Mouse (Mus musculus) midbrain, embryonic 11.5 days (tissue): ENCODE measurements around the gene Itih5. TPM values are rescaled to one million over a fixed set of nuclear protein-coding genes. Genes with fewer than 3 reads are reported as not detected.

Experiments used
- ATAC-seq: fragments of 200-750 bp; cut with Nextera tagmentation; 2 replicates; pipeline ENCODE4 v1.8.0; 2017; ENCODE audit warnings: moderate TSS enrichment, moderate library complexity; ENCODE audit not compliant: low FRiP score
- DNase-seq: peaks from one replicate; pipeline ENCODE4 v3.0.0; 2015; ENCODE audit warnings: low spot score; ENCODE audit errors: missing footprints
- H3K27ac ChIP-seq: fragments of 300-500 bp; sonication (generic); 2 replicates; pipeline ENCODE4 v1.5.1; 2014; ENCODE audit warnings: low read depth, low read length
- H3K27me3 ChIP-seq: fragments of 300-500 bp; sonication (generic); 2 replicates; pipeline ENCODE4 v1.6.1; 2014; ENCODE audit warnings: mild to moderate bottlenecking, low read length, moderate library complexity, mixed read lengths; ENCODE audit not compliant: control insufficient read depth, insufficient read depth
- H3K36me3 ChIP-seq: fragments of 300-500 bp; sonication (generic); 2 replicates; pipeline ENCODE4 v1.6.1; 2014; ENCODE audit warnings: mild to moderate bottlenecking, low read length, moderate library complexity, mixed read lengths; ENCODE audit not compliant: control insufficient read depth, insufficient read depth
- H3K4me1 ChIP-seq: fragments of 300-500 bp; sonication (generic); 2 replicates; pipeline ENCODE4 v1.6.1; 2014; ENCODE audit warnings: low read length; ENCODE audit not compliant: control insufficient read depth, insufficient read depth
- H3K4me2 ChIP-seq: fragments of 300-500 bp; sonication (generic); 2 replicates; pipeline ENCODE4 v1.6.1; 2014; ENCODE audit warnings: mild to moderate bottlenecking, moderate library complexity
- H3K4me3 ChIP-seq: fragments of 300-500 bp; sonication (generic); 2 replicates; pipeline ENCODE4 v1.5.1; 2014; ENCODE audit warnings: low read depth, low read length
- H3K9ac ChIP-seq: fragments of 300-500 bp; sonication (generic); 2 replicates; pipeline ENCODE4 v1.6.1; 2014; ENCODE audit warnings: low read length
- H3K9me3 ChIP-seq: fragments of 300-500 bp; sonication (generic); 2 replicates; pipeline ENCODE4 v1.6.1; 2016; ENCODE audit warnings: low read length; ENCODE audit not compliant: control insufficient read depth
- WGBS: fragments of 180-500 bp; shearing (Covaris S2); extraction: QIAGEN DNeasy Blood & Tissue Kit; methylation state at CpG from one replicate; pipeline ENCODE4 v1.1.7; 2014; 5-methylcytosine and 5-hydroxymethylcytosine counted together
- polyA plus RNA-seq: library from polyadenylated mRNA; unstranded; fragments of >200 nt; fragmentation: Nextera tagmentation; extraction: Ambion mirVana; gene quantifications from 2 replicates; pipeline ENCODE4 v1.2.1, GENCODE M21; 2014

Gene Itih5
- 7.4 and 7.6 TPM in 2 replicates for polyA plus RNA-seq

GRCm38 (mm10) chr2:10153201-10154075, at the start of gene Itih5:
TSS of gene Itih5 (plus strand) at chr2:10153571.
- ATAC-seq (peak; percentile 96), DNase-seq (peak; percentile 97)
- WGBS: 6% methylated on average over 27 of the region's 27 CpGs
- peaks cover 4% of the 10 kb centered on the region for H3K4me1 ChIP-seq
- peak within 1 kb of the TSS; percentile 43 for H3K4me3 ChIP-seq
- H3K4me2 ChIP-seq: peak within 1 kb of the TSS; percentile 85
- no peak within 1 kb of the TSS for H3K27ac ChIP-seq
- no peaks in the 10 kb centered on the region; the same call in 1 of the 2 replicates for H3K27me3 ChIP-seq
- H3K9ac ChIP-seq: peak within 1 kb of the TSS; percentile 36
- no peaks in the 10 kb centered on the region for H3K36me3 ChIP-seq
- H3K9me3 ChIP-seq: no peaks in the 10 kb centered on the region

GRCm38 (mm10) chr2:10108535-10109189, 44.7 kb upstream of the Itih5 start:
- Histone ChIP-seq H3K4me3 (no peak overlapping the region), H3K9ac (no peak overlapping the region), H3K4me2 (no peak overlapping the region), H3K27me3 (no peaks in the 10 kb centered on the region), H3K27ac (no peak overlapping the region), H3K9me3 (no peaks in the 10 kb centered on the region), H3K36me3 (no peaks in the 10 kb centered on the region), H3K4me1 (no peaks in the 10 kb centered on the region)
- WGBS: 81% methylated on average over 6 of the region's 6 CpGs
- no peak for ATAC-seq
- no peak for DNase-seq

GRCm38 (mm10) chr2:10118751-10119150, 34.6 kb upstream of the Itih5 start:
- DNase-seq (no peak), ATAC-seq (no peak)
- Histone ChIP-seq H3K36me3 (no peaks in the 10 kb centered on the region), H3K4me1 (no peaks in the 10 kb centered on the region), H3K27me3 (no peaks in the 10 kb centered on the region), H3K9me3 (no peaks in the 10 kb centered on the region), H3K27ac (no peak overlapping the region), H3K9ac (no peak overlapping the region), H3K4me2 (no peak overlapping the region), H3K4me3 (no peak overlapping the region)
- WGBS: 61% methylated on average over 1 of the region's 1 CpGs

- H3K36me3 ChIP-seq: no peaks in the 10 kb centered on the region
- ATAC-seq (no peak), DNase-seq (no peak)
- 91% methylated on average over 8 of the region's 8 CpGs for WGBS
- H3K4me2 ChIP-seq: no peak overlapping the region
- H3K27ac ChIP-seq: no peak overlapping the region
- no peaks in the 10 kb centered on the region for H3K4me1 ChIP-seq
- no peaks in the 10 kb centered on the region for H3K9me3 ChIP-seq
- no peaks in the 10 kb centered on the region for H3K27me3 ChIP-seq
- H3K4me3 ChIP-seq: no peak overlapping the region
- H3K9ac ChIP-seq: no peak overlapping the region
Observed at GRCm38 (mm10) chr2:10119276-10119675, 34.1 kb upstream of the Itih5 start.

- no peak for DNase-seq
- Histone ChIP-seq H3K9me3 (no peaks in the 10 kb centered on the region), H3K27ac (no peak overlapping the region), H3K4me3 (no peak overlapping the region), H3K4me1 (no peaks in the 10 kb centered on the region), H3K36me3 (no peaks in the 10 kb centered on the region), H3K27me3 (no peaks in the 10 kb centered on the region), H3K4me2 (no peak overlapping the region), H3K9ac (no peak overlapping the region)
- ATAC-seq: no peak
- WGBS: 70% methylated on average over 3 of the region's 3 CpGs
Observed at GRCm38 (mm10) chr2:10121826-10122225, 31.5 kb upstream of the Itih5 start.

- Histone ChIP-seq H3K27ac (no peak overlapping the region), H3K4me3 (no peak overlapping the region), H3K4me1 (no peaks in the 10 kb centered on the region), H3K9ac (no peak overlapping the region), H3K9me3 (no peaks in the 10 kb centered on the region), H3K27me3 (no peaks in the 10 kb centered on the region), H3K36me3 (no peaks in the 10 kb centered on the region), H3K4me2 (no peak overlapping the region)
- no peak for DNase-seq
- no peak for ATAC-seq
- 93% methylated on average over 4 of the region's 4 CpGs for WGBS
Observed at GRCm38 (mm10) chr2:10126122-10126521, 27.2 kb upstream of the Itih5 start.

GRCm38 (mm10) chr2:10127471-10127870, 25.9 kb upstream of the Itih5 start:
- H3K36me3 ChIP-seq: no peaks in the 10 kb centered on the region
- WGBS: 87% methylated on average over 5 of the region's 5 CpGs
- H3K4me1 ChIP-seq: no peaks in the 10 kb centered on the region
- H3K9ac ChIP-seq: no peak overlapping the region
- no peak for ATAC-seq
- no peaks in the 10 kb centered on the region for H3K9me3 ChIP-seq
- no peaks in the 10 kb centered on the region for H3K27me3 ChIP-seq
- H3K4me2 ChIP-seq: no peak overlapping the region
- DNase-seq: no peak
- no peak overlapping the region for H3K27ac ChIP-seq
- H3K4me3 ChIP-seq: no peak overlapping the region

- no peaks in the 10 kb centered on the region for H3K4me1 ChIP-seq
- H3K4me3 ChIP-seq: no peak overlapping the region
Observed at GRCm38 (mm10) chr2:10128571-10128970, 24.8 kb upstream of the Itih5 start.

GRCm38 (mm10) chr2:10130341-10130990, 22.9 kb upstream of the Itih5 start:
- H3K9me3 ChIP-seq: no peaks in the 10 kb centered on the region
- no peak overlapping the region for H3K9ac ChIP-seq
- H3K4me1 ChIP-seq: no peaks in the 10 kb centered on the region
- no peaks in the 10 kb centered on the region for H3K36me3 ChIP-seq
- DNase-seq (no peak), ATAC-seq (no peak)
- 72% methylated on average over 8 of the region's 8 CpGs for WGBS
- H3K27ac ChIP-seq: no peak overlapping the region
- H3K27me3 ChIP-seq: no peaks in the 10 kb centered on the region
- H3K4me2 ChIP-seq: no peak overlapping the region
- H3K4me3 ChIP-seq: no peak overlapping the region

More at GRCm38 (mm10) chr2:10128571-10128970, 24.8 kb upstream of the Itih5 start:
- H3K9me3 ChIP-seq: no peaks in the 10 kb centered on the region
- H3K9ac ChIP-seq: no peak overlapping the region
- DNase-seq (no peak), ATAC-seq (no peak)
- WGBS: 87% methylated on average over 4 of the region's 4 CpGs
- no peaks in the 10 kb centered on the region for H3K27me3 ChIP-seq
- H3K4me2 ChIP-seq: no peak overlapping the region
- no peak overlapping the region for H3K27ac ChIP-seq
- no peaks in the 10 kb centered on the region for H3K36me3 ChIP-seq
